Mouse (Mus musculus) heart, embryonic 12.5 days (tissue): ENCODE data around the gene Ntpcr. TPM values are rescaled to one million over a fixed set of nuclear protein-coding genes. Genes with fewer than 3 reads are reported as not detected.

Source experiments
- polyA plus RNA-seq: library from polyadenylated mRNA; unstranded; fragments of >200 nt; fragmentation: Nextera tagmentation; extraction: Ambion mirVana; gene quantifications from 2 replicates; pipeline ENCODE4 v1.2.1, GENCODE M21; 2016

The Ntpcr gene
- polyA plus RNA-seq, 1 experiment from 2014 or later, result 24.5 TPM

Other genes with a start within 250 kb of the Ntpcr start
- gene Sipa1l2, start 160.2 kb upstream of the Ntpcr start, polyA plus RNA-seq, result 32.8 and 36.0 TPM in 2 replicates
- gene Map10, start 60.1 kb upstream of the Ntpcr start, polyA plus RNA-seq, result 7.9 and 8.2 TPM in 2 replicates
- gene Pcnx2, start 168.4 kb downstream of the Ntpcr start, polyA plus RNA-seq, result 0.08 and 0.10 TPM in 2 replicates
- gene Map3k21, start 180.5 kb downstream of the Ntpcr start, polyA plus RNA-seq, result 0.09 and 0.13 TPM in 2 replicates